Mouse (Mus musculus): ENCODE data around the gene Olfr393. TPM values are rescaled to one million over a fixed set of nuclear protein-coding genes. Genes with fewer than 3 reads are reported as not detected.

Gene Olfr393
- polyA plus RNA-seq (2012; rRNA removed; ENCODE audit: low replicate concordance): not detected in 2 replicates

GRCm38 (mm10) chr11:73851354-73851753, at the start of gene Olfr393:
Gene Olfr393, minus strand, starts transcription at chr11:73851454.

GRCm38 (mm10) chr11:73890671-73891070, 39.4 kb upstream of the Olfr393 start, which contains the start of gene Olfr394:
Gene Olfr394, minus strand, starts transcription at chr11:73890771.

GRCm38 (mm10) chr11:73816949-73817348, 34.3 kb downstream of the Olfr393 start, which contains the start of gene Olfr392:
Gene Olfr392, minus strand, starts transcription at chr11:73817049.

GRCm38 (mm10) chr11:73802952-73803351, 48.3 kb downstream of the Olfr393 start, which contains the start of gene Olfr391-ps:
Gene Olfr391-ps, minus strand, starts transcription at chr11:73803052.

Other genes starting within 250 kb of the Olfr393 start
- not detected in 2 replicates for gene Zfp735, start 162.7 kb downstream of the Olfr393 start, polyA plus RNA-seq (2012; rRNA removed; ENCODE audit: low replicate concordance)
- gene Olfr389, start 70.7 kb downstream of the Olfr393 start, polyA plus RNA-seq (2012; rRNA removed; ENCODE audit: low replicate concordance): not detected in 2 replicates
- not detected in 2 replicates for gene Olfr390, start 68.5 kb downstream of the Olfr393 start, polyA plus RNA-seq (2012; rRNA removed; ENCODE audit: low replicate concordance)
- not detected in 2 replicates for gene Olfr391-ps, start 48.4 kb downstream of the Olfr393 start, polyA plus RNA-seq (2012; rRNA removed; ENCODE audit: low replicate concordance)
- gene Olfr392, start 34.4 kb downstream of the Olfr393 start, polyA plus RNA-seq (2012; rRNA removed; ENCODE audit: low replicate concordance): not detected in 2 replicates
- gene Olfr394, start 39.3 kb upstream of the Olfr393 start, polyA plus RNA-seq (2012; rRNA removed; ENCODE audit: low replicate concordance): not detected in 2 replicates
- not detected in 2 replicates for gene Olfr395, start 57.8 kb upstream of the Olfr393 start, polyA plus RNA-seq (2012; rRNA removed; ENCODE audit: low replicate concordance)
- gene Olfr23, start 85.2 kb upstream of the Olfr393 start, polyA plus RNA-seq (2012; rRNA removed; ENCODE audit: low replicate concordance): not detected in 2 replicates
- gene Olfr397, start 109.4 kb upstream of the Olfr393 start, polyA plus RNA-seq (2012; rRNA removed; ENCODE audit: low replicate concordance): not detected in 2 replicates
- not detected in 2 replicates for gene Olfr398, start 139.0 kb upstream of the Olfr393 start, polyA plus RNA-seq (2012; rRNA removed; ENCODE audit: low replicate concordance)
- gene Olfr139, start 205.1 kb upstream of the Olfr393 start, polyA plus RNA-seq (2012; rRNA removed; ENCODE audit: low replicate concordance): not detected in 2 replicates
- gene Olfr399, start 205.2 kb upstream of the Olfr393 start, polyA plus RNA-seq (2012; rRNA removed; ENCODE audit: low replicate concordance): not detected in 2 replicates
- not detected in 2 replicates for gene Zfp616, start 218.5 kb upstream of the Olfr393 start, polyA plus RNA-seq (2012; rRNA removed; ENCODE audit: low replicate concordance)